Mouse (Mus musculus) lung, adult 2 months (tissue): ENCODE data around the gene Ifit2.

Experiments
- CTCF ChIP-seq: fragments of 200-500 bp; IDR thresholded peaks from 2 replicates; pipeline ENCODE4 v1.5.1; 2011; ENCODE audit warnings: mild to moderate bottlenecking, low read length, control low read depth; ENCODE audit not compliant: insufficient read depth
- POLR2A ChIP-seq: fragments of 200-500 bp; IDR thresholded peaks from 2 replicates; pipeline ENCODE4 v1.6.1; 2011; ENCODE audit warnings: low read depth, mild to moderate bottlenecking, control low read depth, low read length, borderline replicate concordance; ENCODE audit errors: extremely low read depth

GRCm38 (mm10) chr19:34520051-34520450 lies 30.4 kb upstream of the Ifit2 start:
- no peak for TF ChIP-seq CTCF
- TF ChIP-seq POLR2A = no peak
